Mouse (Mus musculus) ES-Bruce4 (cell line): ENCODE data around the gene Serpinb11. TPM values are rescaled to one million over a fixed set of nuclear protein-coding genes. Genes with fewer than 3 reads are reported as not detected.

Experiments
- H3K27ac ChIP-seq: 2 replicates; pipeline ENCODE4 v1.5.1; 2012; ENCODE audit warnings: low read length, inconsistent platforms; ENCODE audit not compliant: insufficient read depth
- H3K27me3 ChIP-seq: 2 replicates; pipeline ENCODE4 v1.6.1; 2012; ENCODE audit warnings: mild to moderate bottlenecking, low read length, inconsistent platforms; ENCODE audit not compliant: control insufficient read depth, poor library complexity, insufficient read depth, severe bottlenecking
- H3K36me3 ChIP-seq: 2 replicates; pipeline ENCODE4 v1.6.1; 2012; ENCODE audit warnings: inconsistent platforms, mild to moderate bottlenecking, low read length, moderate library complexity; ENCODE audit not compliant: control insufficient read depth, poor library complexity, insufficient read depth, severe bottlenecking
- H3K4me1 ChIP-seq: one replicate; pipeline ENCODE4 v1.8.1; 2011; ENCODE audit warnings: low read length; ENCODE audit not compliant: control insufficient read depth, insufficient read depth
- H3K4me3 ChIP-seq: 2 replicates; pipeline ENCODE4 v1.5.1; 2011; ENCODE audit warnings: low read depth, mild to moderate bottlenecking, low read length
- H3K9ac ChIP-seq: 2 replicates; pipeline ENCODE4 v1.6.1; 2012; ENCODE audit warnings: low read depth, mild to moderate bottlenecking, inconsistent platforms; ENCODE audit not compliant: poor library complexity, severe bottlenecking
- H3K9me3 ChIP-seq: replicated peaks from 2 replicates; pipeline ENCODE4 v1.6.1; 2012; ENCODE audit warnings: mild to moderate bottlenecking, low read length, inconsistent platforms; ENCODE audit not compliant: control insufficient read depth, poor library complexity, insufficient read depth, severe bottlenecking
- CTCF ChIP-seq: IDR thresholded peaks from one replicate; pipeline ENCODE4 v1.8.1; 2011; ENCODE audit warnings: low read depth, low read length
- EP300 ChIP-seq: IDR thresholded peaks from 2 replicates; pipeline ENCODE4 v1.6.1; 2011; ENCODE audit warnings: low read depth, low read length; ENCODE audit not compliant: insufficient read depth
- POLR2A ChIP-seq: IDR thresholded peaks from one replicate; pipeline ENCODE4 v1.8.1; 2011; ENCODE audit warnings: low read length; ENCODE audit not compliant: insufficient read depth
- polyA plus RNA-seq: library from polyadenylated mRNA; stranded (reverse); fragments of >200 nt; gene quantifications from 2 replicates; pipeline ENCODE4 v1.2.4, GENCODE M21; 2011; ENCODE audit warnings: low read depth; ENCODE audit not compliant: missing spikeins, insufficient read depth, insufficient read length

Serpinb11 gene
- polyA plus RNA-seq, 1 experiment = not detected

DNA sequence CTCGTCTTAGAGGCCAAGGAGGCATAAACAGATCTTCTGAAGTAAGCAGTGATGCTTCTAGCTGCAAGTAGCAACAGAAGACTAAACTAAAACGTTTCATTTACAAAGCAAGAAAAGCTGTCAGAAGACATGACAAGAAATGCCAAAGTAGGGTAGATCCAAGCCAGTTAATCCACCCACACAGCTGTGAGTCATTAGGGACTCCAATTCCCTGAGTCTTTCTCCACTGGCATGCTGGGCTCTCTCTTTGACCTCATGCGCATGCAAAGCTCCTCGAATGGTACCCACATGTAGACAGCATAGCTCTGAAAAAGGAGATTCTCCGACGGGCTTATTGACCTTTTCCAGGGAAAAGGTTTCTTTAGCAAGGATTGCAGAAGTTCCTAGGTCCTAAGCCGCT is 5.0 kb downstream of the Serpinb11 start:
- no peaks in the 10 kb centered on the region for H3K9me3 ChIP-seq
- TF ChIP-seq POLR2A (no peak), EP300 (no peak), CTCF (no peak)
- H3K27me3 ChIP-seq = no peaks in the 10 kb centered on the region; the same call in 1 of the 2 replicates
- H3K4me3 ChIP-seq = no peak overlapping the region
- no peak overlapping the region for H3K9ac ChIP-seq
- H3K4me1 ChIP-seq = no peaks in the 10 kb centered on the region
- no peaks in the 10 kb centered on the region for H3K36me3 ChIP-seq
- H3K27ac ChIP-seq = no peak overlapping the region

DNA sequence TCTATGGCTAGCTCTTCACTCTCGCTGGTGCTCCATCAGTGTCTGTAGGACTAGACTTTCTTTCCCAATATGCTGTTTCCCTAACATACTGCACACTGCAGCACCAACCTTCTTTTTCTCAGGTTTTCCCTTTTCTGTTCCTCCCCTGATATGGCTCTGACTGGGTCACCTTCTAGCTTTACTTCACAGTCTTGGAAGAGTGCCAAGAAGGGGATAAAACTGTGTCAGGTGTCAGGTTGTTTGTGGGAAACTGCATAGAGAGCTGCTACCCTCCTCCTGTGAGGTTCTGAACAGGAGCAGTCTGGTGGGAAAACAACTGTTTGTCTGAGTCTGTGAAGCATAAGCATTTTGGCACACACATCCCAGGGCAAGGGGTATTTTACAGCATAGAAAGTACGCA is 7.9 kb downstream of the Serpinb11 start:
- H3K36me3 ChIP-seq = no peaks in the 10 kb centered on the region
- H3K9me3 ChIP-seq = no peaks in the 10 kb centered on the region
- no peaks in the 10 kb centered on the region; the same call in 1 of the 2 replicates for H3K27me3 ChIP-seq
- TF ChIP-seq POLR2A = no peak
- no peak for TF ChIP-seq CTCF
- no peak for TF ChIP-seq EP300
- H3K4me3 ChIP-seq = no peak overlapping the region
- H3K9ac ChIP-seq = no peak overlapping the region
- no peak overlapping the region for H3K27ac ChIP-seq
- no peaks in the 10 kb centered on the region for H3K4me1 ChIP-seq

DNA sequence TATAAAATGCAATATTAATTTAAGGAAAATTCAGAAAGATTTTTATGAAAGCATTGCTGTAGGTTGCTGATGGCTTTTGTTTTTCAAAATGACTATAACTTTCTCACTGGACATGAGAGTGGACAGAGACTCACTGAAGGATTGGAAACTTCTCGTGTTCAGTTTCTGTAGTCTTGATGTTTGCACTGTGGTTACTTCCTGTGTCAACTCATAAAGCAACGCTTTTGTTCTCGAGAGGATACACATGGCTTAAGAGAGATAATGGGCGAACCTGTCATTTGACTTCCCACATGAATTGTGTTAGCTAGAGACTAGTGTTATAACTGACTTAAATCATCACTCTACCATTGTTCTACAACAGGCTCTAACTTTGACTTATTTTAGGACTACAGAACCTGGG is 16.0 kb downstream of the Serpinb11 start:
- Histone ChIP-seq H3K4me3 (no peak overlapping the region), H3K4me1 (no peaks in the 10 kb centered on the region), H3K27me3 (no peaks in the 10 kb centered on the region), H3K9me3 (no peaks in the 10 kb centered on the region), H3K9ac (no peak overlapping the region), H3K27ac (no peak overlapping the region), H3K36me3 (no peaks in the 10 kb centered on the region)
- no peak for TF ChIP-seq EP300
- TF ChIP-seq POLR2A = no peak
- no peak for TF ChIP-seq CTCF

DNA sequence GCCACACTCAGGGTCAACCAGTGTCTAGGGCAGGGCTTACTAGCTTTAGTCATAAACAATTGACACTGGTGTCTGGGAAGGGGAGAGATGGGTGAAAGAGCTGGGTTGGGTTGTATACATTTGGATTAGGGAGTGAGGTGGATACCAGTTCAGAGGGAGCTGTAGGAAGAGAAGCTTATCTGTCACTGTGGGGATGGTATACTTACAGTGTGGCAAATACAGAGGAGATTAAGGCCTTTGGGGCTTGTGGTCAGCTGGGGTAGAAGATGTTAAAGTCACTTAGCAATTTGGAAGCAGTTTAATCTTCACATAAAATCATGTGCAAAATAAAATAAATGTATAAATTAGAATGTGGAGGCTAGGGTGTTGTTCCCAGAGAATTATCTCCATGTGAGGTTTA is 17.4 kb downstream of the Serpinb11 start:
- no peak overlapping the region for H3K9ac ChIP-seq
- H3K4me1 ChIP-seq = no peaks in the 10 kb centered on the region
- no peaks in the 10 kb centered on the region for H3K27me3 ChIP-seq
- H3K36me3 ChIP-seq = no peaks in the 10 kb centered on the region
- H3K4me3 ChIP-seq = no peak overlapping the region
- no peak for TF ChIP-seq EP300
- TF ChIP-seq POLR2A = no peak
- TF ChIP-seq CTCF = no peak
- no peak overlapping the region for H3K27ac ChIP-seq
- H3K9me3 ChIP-seq = no peaks in the 10 kb centered on the region

DNA sequence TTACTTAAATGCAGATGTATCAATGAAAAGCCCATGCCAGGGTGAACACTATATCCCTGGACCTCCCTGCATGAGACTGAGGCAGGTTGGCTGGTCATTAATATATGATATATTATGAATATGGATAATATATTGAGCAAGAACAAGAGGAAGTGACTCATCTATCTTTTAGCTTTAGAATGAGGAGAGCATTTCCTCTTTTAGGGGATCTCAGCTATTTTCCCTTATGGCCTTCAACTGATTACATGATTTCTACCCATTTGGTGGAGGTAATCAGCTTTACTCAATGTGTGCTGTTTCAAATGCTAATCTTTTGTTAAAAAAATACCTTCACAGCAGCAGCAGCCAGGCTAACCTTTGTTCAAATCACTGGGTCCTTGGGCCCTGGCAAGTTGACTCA is 20.5 kb downstream of the Serpinb11 start:
- Histone ChIP-seq H3K4me1 (no peaks in the 10 kb centered on the region), H3K36me3 (no peaks in the 10 kb centered on the region), H3K9ac (no peak overlapping the region), H3K4me3 (no peak overlapping the region), H3K27ac (no peak overlapping the region), H3K27me3 (no peaks in the 10 kb centered on the region), H3K9me3 (no peaks in the 10 kb centered on the region)
- TF ChIP-seq POLR2A (no peak), EP300 (no peak), CTCF (no peak)

- no peak overlapping the region for H3K27ac ChIP-seq
- H3K4me1 ChIP-seq = no peaks in the 10 kb centered on the region
- H3K36me3 ChIP-seq = no peaks in the 10 kb centered on the region
- H3K9ac ChIP-seq = no peak overlapping the region
- H3K4me3 ChIP-seq = no peak overlapping the region
- TF ChIP-seq EP300 (no peak), CTCF (no peak), POLR2A (no peak)
- H3K27me3 ChIP-seq = no peaks in the 10 kb centered on the region
- no peaks in the 10 kb centered on the region for H3K9me3 ChIP-seq
These were observed 21.4 kb downstream of the Serpinb11 start for GRCm38 (mm10) chr1:107382404-107382803.
